In the genomic region with DNA sequence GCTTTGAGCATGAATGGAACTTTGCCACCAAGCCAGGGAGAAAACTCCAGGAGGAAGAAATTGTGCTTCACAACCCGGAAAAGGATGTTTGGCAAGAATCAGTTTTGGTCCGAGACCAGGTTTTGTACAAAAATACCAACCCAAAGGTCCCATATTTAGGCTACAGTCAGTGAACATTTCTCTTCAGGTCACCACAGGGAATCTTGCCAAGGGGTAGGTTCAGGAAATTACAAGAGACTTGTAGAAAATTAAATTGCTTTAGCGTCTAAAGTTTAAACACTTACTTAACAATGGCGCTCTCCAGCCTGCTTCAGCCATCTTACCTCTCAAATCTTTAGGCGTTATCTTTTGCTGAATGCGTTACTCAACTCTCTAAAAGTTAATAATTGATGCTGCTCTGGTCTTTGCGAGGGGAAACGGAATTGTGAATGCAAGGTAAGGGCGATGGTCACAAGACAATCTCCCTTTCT, we compare ENCODE assay signal across 8 mouse cellular contexts. TPM values are rescaled to one million over a fixed set of nuclear protein-coding genes. Genes with fewer than 3 reads are reported as not detected.
DNase-seq lines count a peak whose midpoint lies in the region; ATAC-seq and TF ChIP-seq lines count a peak whose summit lies in the region.

No protein-coding gene starts in this region.

- H3K27ac ChIP-seq in left cerebral cortex, adult 2 months, result peak overlapping the region; percentile 95
- peak overlapping the region; percentile 51; the same call in 1 of the 2 replicates for H3K27ac ChIP-seq in embryonic facial prominence, embryonic 12.5 days
- peak overlapping the region; percentile 88 for H3K27ac ChIP-seq in limb, embryonic 15.5 days

- H3K4me3 ChIP-seq in left cerebral cortex, adult 2 months, result peak overlapping the region; percentile 100
- H3K4me3 ChIP-seq in embryonic facial prominence, embryonic 12.5 days, result peak overlapping the region; percentile 89
- peak overlapping the region; percentile 96 for H3K4me3 ChIP-seq in limb, embryonic 15.5 days
- peak overlapping the region; percentile 90 for H3K4me3 ChIP-seq in myocyte

- no peak for ATAC-seq in embryonic facial prominence, embryonic 12.5 days (ENCODE audit: insufficient number of reproducible peaks, insufficient read depth, low FRiP score, low TSS enrichment)
- ATAC-seq in limb, embryonic 15.5 days (ENCODE audit: insufficient number of reproducible peaks, low FRiP score, low TSS enrichment, low read depth), result no peak

- H3K9ac ChIP-seq in embryonic facial prominence, embryonic 12.5 days, result peak overlapping the region; percentile 88
- H3K9ac ChIP-seq in limb, embryonic 15.5 days, result peak overlapping the region; percentile 89; the same call in 1 of the 2 replicates

- no peak for TF ChIP-seq POLR2A in myocyte (IDR thresholded peaks at IDR 0.05; ENCODE audit: insufficient read length, low read depth)

- peaks cover 41% of the 10 kb centered on the region for H3K79me2 ChIP-seq in myocyte (ENCODE audit: control insufficient read depth, insufficient read depth)

- H3K9me3 ChIP-seq in embryonic facial prominence, embryonic 12.5 days, result no peaks in the 10 kb centered on the region
- no peaks in the 10 kb centered on the region for H3K9me3 ChIP-seq in limb, embryonic 15.5 days

- 21% methylated on average over 9 of the region's 9 CpGs for WGBS in embryonic facial prominence, embryonic 12.5 days
- 9% methylated on average over 9 of the region's 9 CpGs for WGBS in limb, embryonic 15.5 days

- no peaks in the 10 kb centered on the region for H3K27me3 ChIP-seq in embryonic facial prominence, embryonic 12.5 days
- no peaks in the 10 kb centered on the region for H3K27me3 ChIP-seq in limb, embryonic 15.5 days
- no peaks in the 10 kb centered on the region for H3K27me3 ChIP-seq in myocyte (ENCODE audit: control insufficient read depth, insufficient read depth, insufficient read length)

- peak overlapping the region; percentile 64 for H3K4me2 ChIP-seq in embryonic facial prominence, embryonic 12.5 days (replicated peaks)
- peak overlapping the region; percentile 60 for H3K4me2 ChIP-seq in limb, embryonic 15.5 days
- H3K4me2 ChIP-seq in myocyte (ENCODE audit: low read depth), result peak overlapping the region; percentile 75

- intact Hi-C loops in left cerebral cortex, adult 2 months (cut with DNase I), result loop anchor here (5.0 kb wide), 1 partner anchor 63 kb away; a partner anchor contains a TSS
- intact Hi-C loops in heart, postnatal 10 days (cut with DNase I), result no loop called here

- H3K4me1 ChIP-seq in embryonic facial prominence, embryonic 12.5 days, result peaks cover 8% of the 10 kb centered on the region
- peaks cover 12% of the 10 kb centered on the region for H3K4me1 ChIP-seq in limb, embryonic 15.5 days

- H3K36me3 ChIP-seq in embryonic facial prominence, embryonic 12.5 days, result no peaks in the 10 kb centered on the region
- 0 out of 2 replicates have a peak, but pooled peaks cover 2% of the 10 kb centered on the region for H3K36me3 ChIP-seq in limb, embryonic 15.5 days
- H3K36me3 ChIP-seq in myocyte (ENCODE audit: control insufficient read depth, insufficient read depth), result no peaks in the 10 kb centered on the region

- TF ChIP-seq CTCF in left cerebral cortex, adult 2 months (IDR thresholded peaks at IDR 0.05), result no peak

- peak overlapping the region; percentile 52 for H3ac ChIP-seq in myocyte (ENCODE audit: control insufficient read depth, insufficient read length)

- DNase-seq in left cerebral cortex, adult 2 months (ENCODE audit: extremely low spot score in 1 of 2, low spot score in 2 of 2), result no peak
- DNase-seq in left cerebral cortex, adult 18-20 months (ENCODE audit: low spot score in 2 of 2), result no peak
- peak; percentile 48 to 65 for DNase-seq in heart, postnatal 10 days
- DNase-seq in layer of hippocampus, adult 11-12 months (ENCODE audit: low spot score), result no peak
- DNase-seq in ovary, postnatal 36 days (ENCODE audit: low spot score), result no peak

TF ChIP-seq in myocyte, 11 proteins besides CTCF, POLR2A, EP300 and RAD21:
- TF ChIP-seq MYOG (IDR thresholded peaks at IDR 0.05; ENCODE audit: control insufficient read depth in 1 of 3, insufficient read depth in 1 of 3, insufficient read length in 2 of 3, low read depth in 2 of 3), result no peak
- no peak for TF ChIP-seq E2F4 (IDR thresholded peaks at IDR 0.05; ENCODE audit: insufficient read depth)
- no peak for TF ChIP-seq MYOD1 (IDR thresholded peaks at IDR 0.05; ENCODE audit: control insufficient read depth in 1 of 3, insufficient read length in 2 of 3, low read depth in 2 of 3)
- no peak for TF ChIP-seq TCF3 (IDR thresholded peaks at IDR 0.05; ENCODE audit: insufficient read length, low read depth)
TF ChIP-seq in myocyte: peak in this region for 0.

RNA-seq across cellular contexts. Expression of a gene that starts 0.6 kb away (rescaled TPM):
- 10 to 100 TPM; 32.0 to 33.2 TPM for total RNA-seq in left cerebral cortex, adult 2 months (2021)
- 10 to 100 TPM; 32.0 to 34.0 TPM for total RNA-seq in left cerebral cortex, adult 18-20 months (2021)
- 79.0 and 81.0 TPM in 2 replicates for polyA plus RNA-seq in embryonic facial prominence, embryonic 12.5 days (2016; fragmentation: Nextera tagmentation; extraction: Ambion mirVana)
- 10 to 100 TPM; 48.7 to 49.1 TPM for total RNA-seq in heart, postnatal 10 days (2021)
- polyA plus RNA-seq in limb, embryonic 15.5 days (2015; fragmentation: Nextera tagmentation; extraction: Ambion mirVana), result 84.3 and 89.8 TPM in 2 replicates
- polyA plus RNA-seq in myocyte (2012; fragmentation: generic; extraction: Trizol), result 26.8 TPM

Comparison
In these comparisons a context has a peak if more than half of its experiments do, and no peak if none do; other contexts are left out.
1. DNase-seq: peak in heart, postnatal 10 days (2 of 2); none in left cerebral cortex, adult 2 months (0 of 2), left cerebral cortex, adult 18-20 months (0 of 2), layer of hippocampus, adult 11-12 months (single experiment) and ovary, postnatal 36 days (single experiment).
2. Peak in every context shown above with its lines, with median percentiles within 50 percentile points of each other: H3K27ac ChIP-seq, H3K4me3 ChIP-seq and H3K4me2 ChIP-seq.